Mouse (Mus musculus): ENCODE data around the gene Olfr1410. TPM values are rescaled to one million over a fixed set of nuclear protein-coding genes. Genes with fewer than 3 reads are reported as not detected.

Olfr1410 gene
- total RNA-seq, 2 experiments from 2014 or later: not detected

GRCm38 (mm10) chr1:92638181-92638580, 32.6 kb downstream of the Olfr1410 start:
- intact Hi-C loops (cut with DNase I): no loop called here
- DNase-seq: no peak

GRCm38 (mm10) chr1:92638736-92639135, 33.2 kb downstream of the Olfr1410 start:
- no peak for DNase-seq
- intact Hi-C loops (cut with DNase I): no loop called here

- DNase-seq: no peak
- intact Hi-C loops (cut with DNase I): no loop called here
These were observed 34.8 kb downstream of the Olfr1410 start for GRCm38 (mm10) chr1:92640393-92640792.

- intact Hi-C loops (cut with DNase I): no loop called here
- DNase-seq: peak; percentile 90 to 94
These were observed 36.1 kb downstream of the Olfr1410 start, which contains the start of gene Cops9 for GRCm38 (mm10) chr1:92641514-92642272. Cops9 (minus strand) TSS chr1:92641985.

- intact Hi-C loops (cut with DNase I): no loop called here
- no peak for DNase-seq
These were observed 38.1 kb downstream of the Olfr1410 start for GRCm38 (mm10) chr1:92643691-92644090.

- intact Hi-C loops (cut with DNase I): no loop called here
- DNase-seq: no peak
These were observed 39.3 kb downstream of the Olfr1410 start for GRCm38 (mm10) chr1:92644916-92645315.

GRCm38 (mm10) chr1:92646111-92646510, 40.5 kb downstream of the Olfr1410 start:
- intact Hi-C loops (cut with DNase I): no loop called here
- DNase-seq: no peak

GRCm38 (mm10) chr1:92646601-92647000, 41.0 kb downstream of the Olfr1410 start:
- no peak for DNase-seq
- intact Hi-C loops (cut with DNase I): no loop called here

- DNase-seq: no peak
These were observed 41.4 kb downstream of the Olfr1410 start for GRCm38 (mm10) chr1:92647026-92647425.

GRCm38 (mm10) chr1:92647752-92648151, 42.2 kb downstream of the Olfr1410 start:
- intact Hi-C loops (cut with DNase I): loop anchor here (1.0 to 2.0 kb wide), 3 partner anchors 33 to 187 kb away; no protein-coding TSS in a partner anchor
- peak; percentile 74 to 80 for DNase-seq

More at GRCm38 (mm10) chr1:92647026-92647425, 41.4 kb downstream of the Olfr1410 start:
- intact Hi-C loops (cut with DNase I): loop anchor here (1.0 kb wide), 2 partner anchors 33 to 126 kb away; no protein-coding TSS in a partner anchor

GRCm38 (mm10) chr1:92648197-92648596, 42.6 kb downstream of the Olfr1410 start:
- intact Hi-C loops (cut with DNase I): loop anchor here (2.0 kb wide), 1 partner anchor 187 kb away; no protein-coding TSS in a partner anchor

GRCm38 (mm10) chr1:92648673-92649072, 43.1 kb downstream of the Olfr1410 start, which contains the start of gene Otos:
Otos (minus strand) TSS chr1:92648841.
- peak; percentile 75 to 77 for DNase-seq
- intact Hi-C loops (cut with DNase I): loop anchor here (2.0 kb wide), 1 partner anchor 186 kb away; no protein-coding TSS in a partner anchor

More at GRCm38 (mm10) chr1:92648197-92648596, 42.6 kb downstream of the Olfr1410 start:
- DNase-seq: no peak

GRCm38 (mm10) chr1:92651467-92651866, 45.9 kb downstream of the Olfr1410 start:
- intact Hi-C loops (cut with DNase I): no loop called here
- no peak for DNase-seq

GRCm38 (mm10) chr1:92653179-92653578, 47.6 kb downstream of the Olfr1410 start:
- intact Hi-C loops (cut with DNase I): no loop called here
- no peak for DNase-seq

- no peak for DNase-seq
- intact Hi-C loops (cut with DNase I): no loop called here
These were observed 49.1 kb downstream of the Olfr1410 start for GRCm38 (mm10) chr1:92654676-92655075.

- intact Hi-C loops (cut with DNase I): no loop called here
- DNase-seq: no peak
These were observed 51.6 kb downstream of the Olfr1410 start for GRCm38 (mm10) chr1:92657025-92657820.

- intact Hi-C loops (cut with DNase I): no loop called here
- DNase-seq: no peak
These were observed 53.8 kb downstream of the Olfr1410 start for GRCm38 (mm10) chr1:92659392-92659791.

Data from heart, postnatal 14 days (tissue).